Mouse (Mus musculus) intestine, embryonic 14.5 days (tissue): ENCODE measurements around the gene Xylt2. TPM values are rescaled to one million over a fixed set of nuclear protein-coding genes. Genes with fewer than 3 reads are reported as not detected.
"Not testable (repeated sequence)": the region's sequence is repeated elsewhere in the genome, so short reads cannot be mapped to it uniquely, and the experiment has no call there.

Experiments
- ATAC-seq: fragments of 200-750 bp; cut with Nextera tagmentation; replicated peaks from 2 replicates; pipeline ENCODE4 v1.8.0; 2017; ENCODE audit warnings: low read depth, moderate number of reproducible peaks, moderate TSS enrichment, moderate library complexity; ENCODE audit not compliant: low FRiP score, low TSS enrichment
- DNase-seq: peaks from one replicate; pipeline ENCODE4 v3.0.0-alpha.2; 2018; ENCODE audit warnings: low spot score
- H3K27ac ChIP-seq: fragments of 300-500 bp; sonication (generic); 2 replicates; pipeline ENCODE4 v1.5.1; 2014; ENCODE audit warnings: low read depth, mild to moderate bottlenecking, control low read depth
- H3K27me3 ChIP-seq: fragments of 300-500 bp; sonication (generic); replicated peaks from 2 replicates; pipeline ENCODE4 v1.6.1; 2014; ENCODE audit warnings: low read length, control low read depth; ENCODE audit not compliant: control insufficient read depth, insufficient read depth
- H3K36me3 ChIP-seq: fragments of 300-500 bp; sonication (generic); 2 replicates; pipeline ENCODE4 v1.6.1; 2014; ENCODE audit warnings: low read length, control low read depth; ENCODE audit not compliant: control insufficient read depth, insufficient read depth
- H3K4me1 ChIP-seq: fragments of 300-500 bp; sonication (generic); replicated peaks from 2 replicates; pipeline ENCODE4 v1.6.1; 2014; ENCODE audit warnings: low read length, control low read depth, mixed read lengths; ENCODE audit not compliant: control insufficient read depth, insufficient read depth
- H3K4me2 ChIP-seq: fragments of 300-500 bp; sonication (generic); 2 replicates; pipeline ENCODE4 v1.6.1; 2014; ENCODE audit warnings: low read length
- H3K4me3 ChIP-seq: fragments of 300-500 bp; sonication (generic); 2 replicates; pipeline ENCODE4 v1.5.1; 2014; ENCODE audit warnings: low read depth, low read length, control low read depth, mixed read lengths
- H3K9ac ChIP-seq: fragments of 300-500 bp; sonication (generic); 2 replicates; pipeline ENCODE4 v1.6.1; 2014; ENCODE audit warnings: mild to moderate bottlenecking, low read length
- H3K9me3 ChIP-seq: fragments of 300-500 bp; sonication (generic); 2 replicates; pipeline ENCODE4 v1.6.1; 2016; ENCODE audit warnings: low read length, control low read depth; ENCODE audit not compliant: control insufficient read depth
- WGBS: fragments of 180-500 bp; shearing (Covaris S2); extraction: QIAGEN DNeasy Blood & Tissue Kit; methylation state at CpG from one replicate; pipeline ENCODE4 v1.1.7; 2014; 5-methylcytosine and 5-hydroxymethylcytosine counted together
- polyA plus RNA-seq: library from polyadenylated mRNA; unstranded; fragments of >200 nt; fragmentation: Nextera tagmentation; extraction: Ambion mirVana; gene quantifications from 2 replicates; pipeline ENCODE4 v1.2.1, GENCODE M21; 2014

Gene Xylt2
- polyA plus RNA-seq, 1 experiment from 2014 or later: 21.1 TPM

GRCm38 (mm10) chr11:94704020-94704419, 26.7 kb upstream of the Xylt2 start:
- no peak for DNase-seq
- Histone ChIP-seq H3K9ac (no peak overlapping the region), H3K4me1 (peaks cover 21% of the 10 kb centered on the region; the same call in 1 of the 2 replicates), H3K27ac (0 out of 2 replicates have a peak overlapping the region, but pooled peaks have one; percentile 29), H3K9me3 (peaks cover 3% of the 10 kb centered on the region; the same call in 1 of the 2 replicates), H3K27me3 (no peaks in the 10 kb centered on the region), H3K4me3 (no peak overlapping the region), H3K36me3 (no peaks in the 10 kb centered on the region), H3K4me2 (no peak overlapping the region)
- WGBS: 47% methylated on average over 7 of the region's 7 CpGs
- no peak for ATAC-seq

GRCm38 (mm10) chr11:94702216-94702610, 24.9 kb upstream of the Xylt2 start:
- 33% methylated on average over 3 of the region's 3 CpGs for WGBS
- Histone ChIP-seq H3K4me3 (no peak overlapping the region), H3K27ac (peak overlapping the region; percentile 59; the same call in 1 of the 2 replicates), H3K9ac (no peak overlapping the region), H3K4me1 (peaks cover 21% of the 10 kb centered on the region; the same call in 1 of the 2 replicates), H3K9me3 (peaks cover 3% of the 10 kb centered on the region; the same call in 1 of the 2 replicates), H3K27me3 (no peaks in the 10 kb centered on the region), H3K4me2 (peak overlapping the region; percentile 35; the same call in 1 of the 2 replicates), H3K36me3 (no peaks in the 10 kb centered on the region)
- DNase-seq: no peak
- ATAC-seq: no peak

- no peak for ATAC-seq
- no peak overlapping the region for H3K9ac ChIP-seq
These were observed 24.3 kb upstream of the Xylt2 start for GRCm38 (mm10) chr11:94701401-94702215.

GRCm38 (mm10) chr11:94699399-94699798, 22.1 kb upstream of the Xylt2 start:
- Histone ChIP-seq H3K9me3 (no peaks in the 10 kb centered on the region), H3K4me1 (peaks cover 21% of the 10 kb centered on the region; the same call in 1 of the 2 replicates), H3K4me3 (no peak overlapping the region), H3K27ac (no peak overlapping the region), H3K9ac (no peak overlapping the region), H3K4me2 (no peak overlapping the region), H3K36me3 (no peaks in the 10 kb centered on the region), H3K27me3 (no peaks in the 10 kb centered on the region)
- WGBS: 93% methylated on average over 3 of the region's 3 CpGs
- DNase-seq (no peak), ATAC-seq (no peak)

More at GRCm38 (mm10) chr11:94701401-94702215, 24.3 kb upstream of the Xylt2 start:
- WGBS: 25% methylated on average over 27 of the region's 27 CpGs
- Histone ChIP-seq H3K36me3 (no peaks in the 10 kb centered on the region), H3K4me3 (peak overlapping the region; percentile 17; the same call in 1 of the 2 replicates), H3K27ac (peak overlapping the region; percentile 59), H3K9me3 (peaks cover 3% of the 10 kb centered on the region; the same call in 1 of the 2 replicates), H3K4me2 (peak overlapping the region; percentile 35), H3K27me3 (no peaks in the 10 kb centered on the region), H3K4me1 (peaks cover 21% of the 10 kb centered on the region; the same call in 1 of the 2 replicates)
- DNase-seq: peak; percentile 57

GRCm38 (mm10) chr11:94697703-94698464, 20.6 kb upstream of the Xylt2 start:
- DNase-seq (no peak), ATAC-seq (no peak)
- H3K27ac ChIP-seq: no peak overlapping the region
- H3K4me1 ChIP-seq: peaks cover 18% of the 10 kb centered on the region; the same call in 1 of the 2 replicates
- H3K4me2 ChIP-seq: no peak overlapping the region
- 43% methylated on average over 13 of the region's 13 CpGs for WGBS
- no peaks in the 10 kb centered on the region for H3K9me3 ChIP-seq
- no peak overlapping the region for H3K9ac ChIP-seq
- no peaks in the 10 kb centered on the region for H3K27me3 ChIP-seq
- no peak overlapping the region for H3K4me3 ChIP-seq
- no peaks in the 10 kb centered on the region for H3K36me3 ChIP-seq

GRCm38 (mm10) chr11:94697140-94697539, 19.8 kb upstream of the Xylt2 start:
- 78% methylated on average over 2 of the region's 2 CpGs for WGBS
- Histone ChIP-seq H3K27me3 (no peaks in the 10 kb centered on the region), H3K9ac (no peak overlapping the region), H3K4me1 (peaks cover 14% of the 10 kb centered on the region; the same call in 1 of the 2 replicates), H3K27ac (no peak overlapping the region), H3K4me2 (no peak overlapping the region), H3K9me3 (no peaks in the 10 kb centered on the region), H3K4me3 (no peak overlapping the region), H3K36me3 (no peaks in the 10 kb centered on the region)
- ATAC-seq (no peak), DNase-seq (no peak)

- ATAC-seq (no peak), DNase-seq (no peak)
- no peak overlapping the region for H3K4me3 ChIP-seq
- no peak overlapping the region for H3K4me2 ChIP-seq
- H3K4me1 ChIP-seq: no peaks in the 10 kb centered on the region
- no peaks in the 10 kb centered on the region for H3K9me3 ChIP-seq
- H3K36me3 ChIP-seq: no peaks in the 10 kb centered on the region
- 75% methylated on average over 6 of the region's 6 CpGs for WGBS
- H3K9ac ChIP-seq: no peak overlapping the region
- H3K27ac ChIP-seq: no peak overlapping the region
- H3K27me3 ChIP-seq: no peaks in the 10 kb centered on the region
These were observed 18.2 kb upstream of the Xylt2 start for GRCm38 (mm10) chr11:94695508-94695907.

GRCm38 (mm10) chr11:94692502-94692901, 15.2 kb upstream of the Xylt2 start:
- H3K4me3 ChIP-seq, H3K36me3 ChIP-seq, DNase-seq, H3K9me3 ChIP-seq, H3K27me3 ChIP-seq, ATAC-seq, H3K27ac ChIP-seq, H3K9ac ChIP-seq, H3K4me2 ChIP-seq, H3K4me1 ChIP-seq: not testable (repeated sequence)
